Mouse (Mus musculus) kidney, adult 2 months (tissue): ENCODE data around the gene Sept9.
A peak's percentile ranks its signal among the peaks of the same experiment; 100 is the strongest.

Experiments used
- CTCF ChIP-seq: fragments of 200-500 bp; conservative IDR thresholded peaks from 2 replicates; pipeline ENCODE4 v1.5.1; 2011; ENCODE audit warnings: low read depth, mild to moderate bottlenecking, control low read depth, low read length, moderate library complexity, mixed read lengths; ENCODE audit not compliant: insufficient read depth, insufficient read length
- POLR2A ChIP-seq: fragments of 200-500 bp; IDR thresholded peaks from one replicate; pipeline ENCODE4 v1.6.1; 2011; ENCODE audit warnings: low read depth, low read length, control low read depth

- TF ChIP-seq POLR2A, result no peak
- TF ChIP-seq CTCF, result 0 out of 2 replicates have a peak, but pooled peaks have one; percentile 11
These were observed 66.0 kb downstream of the Sept9 start for GRCm38 (mm10) chr11:117265270-117265980.
